Mouse (Mus musculus) thymus, postnatal 36 days (tissue): ENCODE measurements around the gene Gm20388.

ENCODE experiments used
- DNase-seq, 2 experiments: peaks; one replicate each; pipeline ENCODE4 v3.0.0; 2022; ENCODE audit warnings: mixed read lengths in 2 of 2

Gene Gm20388

GRCm38 (mm10) chr8:124393013-124393412 lies 4482.4 kb downstream of the Gm20388 start:
- no peak for DNase-seq

- DNase-seq = no peak
These were observed 4483.3 kb downstream of the Gm20388 start for GRCm38 (mm10) chr8:124393927-124394326.

- no peak for DNase-seq
These were observed 4484.3 kb downstream of the Gm20388 start for GRCm38 (mm10) chr8:124394951-124395350.
